Mouse (Mus musculus) spleen, adult 10 weeks (tissue): Measurements from ENCODE around the gene Jpt2. TPM values are rescaled to one million over a fixed set of nuclear protein-coding genes. Genes with fewer than 3 reads are reported as not detected.

Experiments used
- polyA plus RNA-seq: library from polyadenylated mRNA; stranded (reverse); fragments of 350-450 nt; fragmentation: Illumina TruSeq; extraction: RNeasy Lipid Tissue Mini Kit (QIAGEN cat#74804); gene quantifications from one replicate; pipeline ENCODE4 v1.2.3, GENCODE M21; 2015; ENCODE audit warnings: low replicate concordance; ENCODE audit not compliant: insufficient read depth

Jpt2 gene
- 50.0 TPM for polyA plus RNA-seq

GRCm38 (mm10) chr17:24960135-24960851 is at the start of gene Jpt2:
TSS of gene Jpt2 (minus strand) at chr17:24960689.

DNA sequence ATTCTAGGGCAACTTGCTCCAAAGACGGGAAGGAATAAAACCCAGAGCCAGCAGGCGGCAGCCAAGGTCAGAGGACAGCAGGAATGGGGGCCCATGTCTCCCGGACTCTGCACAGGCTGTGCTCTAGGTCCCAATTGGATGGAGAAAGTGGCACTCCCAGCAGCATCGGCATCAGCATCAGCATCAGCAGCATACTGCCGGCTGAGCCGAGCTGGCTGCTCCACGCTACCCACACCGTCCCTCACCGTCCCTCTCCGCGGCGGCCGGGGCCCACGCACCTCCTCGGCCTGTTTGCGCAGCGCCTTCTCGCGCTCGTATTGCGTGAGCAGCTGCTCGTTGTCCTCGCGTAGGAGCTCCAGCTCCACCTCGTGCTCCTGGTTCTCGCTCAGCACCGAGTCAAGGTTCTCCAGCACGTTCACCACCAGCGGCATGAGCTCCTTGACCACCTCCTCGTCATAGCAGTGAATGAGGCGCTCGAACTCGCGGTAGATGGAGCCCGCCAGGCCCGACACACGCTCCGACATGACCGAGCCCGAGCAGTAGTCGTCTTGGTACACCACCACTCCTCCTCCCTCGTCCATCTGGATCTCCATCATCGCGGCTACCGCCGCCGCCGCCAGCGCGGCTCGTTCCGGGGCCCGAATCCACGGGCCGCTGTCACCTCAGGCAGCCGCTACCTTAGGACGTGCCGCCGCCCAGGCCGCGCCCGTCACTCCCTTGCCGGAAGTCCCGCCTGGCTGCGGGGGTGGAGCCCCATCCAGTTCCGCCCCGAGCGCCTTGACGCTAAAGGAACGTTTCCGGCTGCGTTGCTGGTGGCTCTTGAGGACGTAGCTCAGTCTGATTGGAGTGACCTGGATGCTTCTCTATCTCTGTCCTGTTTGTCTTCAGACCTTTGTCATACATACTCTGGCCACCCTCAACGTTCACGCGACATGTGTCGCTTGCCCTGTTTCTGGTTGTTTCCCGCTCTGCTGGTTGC is 23.9 kb downstream of the Jpt2 start, which contains the start of gene Mapk8ip3:
Gene Mapk8ip3 (minus strand): TSS at position 719 of the 979 bp plus-strand sequence.

GRCm38 (mm10) chr17:24896241-24896992 is 64.1 kb downstream of the Jpt2 start, which contains the start of gene Nme3:
TSS of gene Nme3 (plus strand) at chr17:24896500.

DNA sequence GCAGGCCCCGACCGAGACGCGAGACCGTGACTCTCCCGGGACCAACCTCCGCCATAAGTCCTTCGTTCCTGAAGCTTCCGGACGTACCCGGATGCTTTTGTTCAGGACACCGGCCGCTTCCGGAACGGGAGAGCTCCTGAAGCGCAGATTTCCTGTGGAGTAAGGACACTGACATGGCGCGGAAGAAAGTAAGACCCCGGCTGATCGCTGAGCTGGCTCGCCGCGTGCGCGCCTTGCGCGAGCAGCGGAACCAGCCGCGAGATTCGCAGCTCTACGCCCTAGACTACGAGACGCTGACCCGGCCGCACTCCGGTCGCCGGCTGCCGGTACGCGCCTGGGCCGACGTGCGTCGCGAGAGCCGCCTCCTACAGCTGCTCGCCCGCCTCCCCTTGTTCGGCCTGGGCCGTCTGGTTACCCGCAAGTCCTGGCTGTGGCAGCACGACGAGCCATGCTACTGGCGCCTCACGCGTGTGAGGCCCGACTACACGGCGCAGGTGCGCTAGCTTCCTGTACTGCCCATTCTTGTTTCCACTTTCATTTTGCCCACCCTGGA is 65.4 kb downstream of the Jpt2 start, which contains the start of the genes Eme2 and Mrps34:
Gene Eme2 (minus strand): TSS at position 93 of the 553 bp plus-strand sequence.
Gene Mrps34 (plus strand): TSS at position 122 of the 553 bp plus-strand sequence.

Other genes starting within 250 kb of the Jpt2 start
- not detected for gene Rnf151, start 242.6 kb downstream of the Jpt2 start, polyA plus RNA-seq
- gene Rps2, start 242.6 kb downstream of the Jpt2 start, polyA plus RNA-seq = 1,280 TPM
- 148 TPM for gene Ndufb10, start 236.2 kb downstream of the Jpt2 start, polyA plus RNA-seq
- gene Rpl3l, start 232.9 kb downstream of the Jpt2 start, polyA plus RNA-seq = not detected
- gene Msrb1, start 224.0 kb downstream of the Jpt2 start, polyA plus RNA-seq = 62.1 TPM
- not detected for gene Hs3st6, start 207.7 kb downstream of the Jpt2 start, polyA plus RNA-seq
- gene Meiob, start 156.4 kb downstream of the Jpt2 start, polyA plus RNA-seq = 0.51 TPM
- 62.0 TPM for gene Hagh, start 120.5 kb downstream of the Jpt2 start, polyA plus RNA-seq
- 9.4 TPM for gene Fahd1, start 110.3 kb downstream of the Jpt2 start, polyA plus RNA-seq
- 0.36 TPM for gene Igfals, start 94.7 kb downstream of the Jpt2 start, polyA plus RNA-seq
- 30.4 TPM for gene Nubp2, start 74.3 kb downstream of the Jpt2 start, polyA plus RNA-seq
- 12.0 TPM for gene Spsb3, start 74.0 kb downstream of the Jpt2 start, polyA plus RNA-seq
- gene Eme2, start 65.6 kb downstream of the Jpt2 start, polyA plus RNA-seq = 12.4 TPM
- 18.6 TPM for gene Mrps34, start 65.6 kb downstream of the Jpt2 start, polyA plus RNA-seq
- gene Nme3, start 64.2 kb downstream of the Jpt2 start, polyA plus RNA-seq = 14.5 TPM
- 68.1 TPM for gene Mapk8ip3, start 23.7 kb downstream of the Jpt2 start, polyA plus RNA-seq
- 25.7 TPM for gene Cramp1l, start 55.1 kb upstream of the Jpt2 start, polyA plus RNA-seq
- 42.9 TPM for gene Ift140, start 55.4 kb upstream of the Jpt2 start, polyA plus RNA-seq
- gene Tmem204, start 122.9 kb upstream of the Jpt2 start, polyA plus RNA-seq = 19.4 TPM
- 20.8 TPM for gene Telo2, start 155.3 kb upstream of the Jpt2 start, polyA plus RNA-seq
- not detected for gene Ptx4, start 160.1 kb upstream of the Jpt2 start, polyA plus RNA-seq
- gene Clcn7, start 172.7 kb upstream of the Jpt2 start, polyA plus RNA-seq = 21.3 TPM
- gene Ccdc154, start 201.8 kb upstream of the Jpt2 start, polyA plus RNA-seq = not detected
- not detected for gene Gm38655, start 214.8 kb upstream of the Jpt2 start, polyA plus RNA-seq
- gene BC003965, start 223.9 kb upstream of the Jpt2 start, polyA plus RNA-seq = 15.8 TPM
- 23.8 TPM for gene Unkl, start 227.7 kb upstream of the Jpt2 start, polyA plus RNA-seq